Mouse (Mus musculus): ENCODE results near the gene Capza1. TPM values are rescaled to one million over a fixed set of nuclear protein-coding genes. Genes with fewer than 3 reads are reported as not detected.
A peak's percentile ranks its signal among the peaks of the same experiment; 100 is the strongest.

Capza1 gene
- polyA plus RNA-seq, 1 experiment from 2014 or later, result 183 TPM

DNA sequence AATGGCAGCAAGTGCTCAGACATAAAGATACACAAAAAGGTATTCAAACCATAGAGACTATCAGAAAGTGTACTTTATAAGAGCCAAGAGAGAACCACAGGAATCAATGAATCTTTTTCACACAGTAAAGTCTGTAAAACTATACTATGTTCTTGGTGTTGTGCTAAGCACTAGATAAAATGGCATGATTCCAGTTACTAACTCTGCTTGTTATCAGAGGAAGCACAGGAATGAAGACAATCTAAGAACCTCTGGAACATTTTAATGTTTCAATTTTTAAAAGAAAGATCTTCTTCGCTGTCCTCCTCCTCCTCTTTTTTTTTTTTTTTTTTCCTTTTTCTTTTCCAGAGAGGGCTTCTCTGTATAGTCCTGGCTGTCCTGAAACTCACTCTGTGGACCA is 5.7 kb downstream of the Capza1 start:
- no peak for ATAC-seq (ENCODE audit: insufficient number of reproducible peaks, low FRiP score, low TSS enrichment, low read depth)
- Histone ChIP-seq H3K4me1 (peaks cover 8% of the 10 kb centered on the region), H3K4me3 (replicated peaks) (no peak overlapping the region), H3K27ac (replicated peaks) (no peak overlapping the region), H3K4me2 (replicated peaks) (no peak overlapping the region), H3K36me3 (peaks cover 16% of the 10 kb centered on the region), H3K9ac (no peak overlapping the region), H3K9me3 (replicated peaks) (no peaks in the 10 kb centered on the region), H3K27me3 (no peaks in the 10 kb centered on the region)
- 91% methylated on average over 1 of the region's 1 CpGs for WGBS

DNA sequence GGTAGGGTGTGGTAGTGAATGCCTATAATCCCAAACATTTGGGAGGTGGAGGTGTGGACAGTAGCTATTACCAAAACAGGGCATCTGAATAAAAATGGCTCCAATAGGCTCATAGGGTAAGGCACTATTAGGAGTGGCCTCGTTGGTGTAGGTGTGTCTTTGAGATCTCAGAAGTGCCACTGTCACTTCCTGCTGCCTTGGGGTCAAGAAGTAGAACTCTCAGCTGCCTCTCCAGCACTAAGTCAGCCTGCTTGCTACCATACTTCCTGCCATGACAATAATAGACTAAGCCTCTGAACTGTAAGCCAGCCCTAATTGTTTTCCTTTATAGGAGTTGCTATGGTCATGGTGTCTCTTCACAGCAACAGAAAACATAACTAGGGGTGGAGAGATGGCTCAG is 8.2 kb downstream of the Capza1 start:
- no peak for ATAC-seq (ENCODE audit: insufficient number of reproducible peaks, low FRiP score, low TSS enrichment, low read depth)
- Histone ChIP-seq H3K9ac (no peak overlapping the region), H3K36me3 (peaks cover 16% of the 10 kb centered on the region), H3K4me2 (replicated peaks) (no peak overlapping the region), H3K4me3 (replicated peaks) (no peak overlapping the region), H3K9me3 (replicated peaks) (no peaks in the 10 kb centered on the region), H3K27me3 (no peaks in the 10 kb centered on the region), H3K4me1 (no peaks in the 10 kb centered on the region), H3K27ac (replicated peaks) (no peak overlapping the region)
- 67% methylated on average over 1 of the region's 1 CpGs for WGBS

DNA sequence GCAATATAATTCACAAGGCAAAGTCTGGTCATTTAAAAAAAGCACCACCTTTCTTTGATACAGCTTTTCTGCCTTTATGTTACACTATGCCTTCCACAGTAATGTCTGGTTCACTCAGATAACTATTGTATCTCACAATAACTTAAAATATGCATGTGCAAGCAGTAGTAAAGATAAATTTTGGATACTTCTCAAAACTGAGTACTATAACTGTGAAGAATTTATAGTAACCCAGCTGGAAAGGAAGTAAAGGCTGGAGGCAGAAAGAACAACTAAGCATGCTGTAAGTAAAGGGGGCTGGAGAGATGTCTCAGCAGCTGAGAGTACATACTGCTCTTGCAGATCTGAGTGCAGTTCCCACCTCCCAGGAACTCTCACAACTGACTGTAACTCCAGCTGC is 9.4 kb downstream of the Capza1 start:
- Histone ChIP-seq H3K9ac (no peak overlapping the region), H3K4me1 (no peaks in the 10 kb centered on the region), H3K27me3 (no peaks in the 10 kb centered on the region), H3K27ac (replicated peaks) (no peak overlapping the region), H3K9me3 (replicated peaks) (no peaks in the 10 kb centered on the region), H3K4me2 (replicated peaks) (no peak overlapping the region), H3K4me3 (replicated peaks) (no peak overlapping the region), H3K36me3 (peaks cover 16% of the 10 kb centered on the region)
- no peak for ATAC-seq (ENCODE audit: insufficient number of reproducible peaks, low FRiP score, low TSS enrichment, low read depth)

DNA sequence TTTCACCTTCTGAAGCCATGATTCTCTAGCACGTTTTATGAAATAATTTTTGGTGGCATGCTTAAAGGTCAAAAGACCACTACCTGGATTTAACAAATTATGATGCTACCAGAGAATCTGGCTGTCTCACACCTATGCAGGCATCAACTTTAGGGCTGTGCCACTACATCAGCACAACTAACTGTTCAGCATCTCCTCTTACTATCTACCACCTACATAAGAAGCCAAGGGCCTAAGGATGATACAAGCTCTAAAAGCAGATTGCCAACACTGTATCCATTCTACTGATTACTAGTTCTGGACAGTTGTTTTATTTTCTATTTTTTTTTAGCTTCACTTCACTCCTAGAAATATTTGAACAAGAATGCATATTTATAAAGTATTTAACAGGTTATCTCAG is 9.8 kb downstream of the Capza1 start:
- no peak for ATAC-seq (ENCODE audit: insufficient number of reproducible peaks, low FRiP score, low TSS enrichment, low read depth)
- no peak overlapping the region for H3K4me2 ChIP-seq (replicated peaks)
- H3K9me3 ChIP-seq (replicated peaks), result no peaks in the 10 kb centered on the region
- no peak overlapping the region for H3K27ac ChIP-seq (replicated peaks)
- 79% methylated on average over 1 of the region's 1 CpGs for WGBS
- H3K36me3 ChIP-seq, result peaks cover 16% of the 10 kb centered on the region
- no peak overlapping the region for H3K4me3 ChIP-seq (replicated peaks)
- no peaks in the 10 kb centered on the region for H3K4me1 ChIP-seq
- no peak overlapping the region for H3K9ac ChIP-seq
- H3K27me3 ChIP-seq, result no peaks in the 10 kb centered on the region

DNA sequence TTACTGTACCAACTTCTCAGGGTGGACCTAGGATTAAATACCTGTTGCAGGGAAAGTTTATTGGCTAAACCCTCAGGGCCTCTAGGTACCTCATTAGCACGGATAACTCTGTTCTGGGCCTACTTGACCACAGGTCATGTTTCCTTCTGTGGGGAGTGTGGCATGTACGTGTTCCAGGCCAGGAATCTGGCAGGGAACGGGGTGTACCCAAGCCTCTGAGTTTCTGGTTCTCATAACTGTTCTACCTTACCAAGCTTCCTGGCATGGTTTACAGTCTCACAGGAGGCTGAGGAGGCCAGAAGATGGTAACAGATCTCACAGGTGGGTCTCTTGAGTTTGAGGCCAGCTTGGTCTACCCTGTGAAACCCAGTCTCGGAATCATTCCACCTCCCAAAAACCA is 17.7 kb downstream of the Capza1 start:
- Histone ChIP-seq H3K4me1 (no peaks in the 10 kb centered on the region), H3K9ac (no peak overlapping the region), H3K27me3 (no peaks in the 10 kb centered on the region), H3K36me3 (peaks cover 41% of the 10 kb centered on the region), H3K4me2 (replicated peaks) (no peak overlapping the region), H3K4me3 (replicated peaks) (no peak overlapping the region), H3K9me3 (replicated peaks) (no peaks in the 10 kb centered on the region), H3K27ac (replicated peaks) (no peak overlapping the region)
- WGBS, result 85% methylated on average over 4 of the region's 4 CpGs
- no peak for ATAC-seq (ENCODE audit: insufficient number of reproducible peaks, low FRiP score, low TSS enrichment, low read depth)

DNA sequence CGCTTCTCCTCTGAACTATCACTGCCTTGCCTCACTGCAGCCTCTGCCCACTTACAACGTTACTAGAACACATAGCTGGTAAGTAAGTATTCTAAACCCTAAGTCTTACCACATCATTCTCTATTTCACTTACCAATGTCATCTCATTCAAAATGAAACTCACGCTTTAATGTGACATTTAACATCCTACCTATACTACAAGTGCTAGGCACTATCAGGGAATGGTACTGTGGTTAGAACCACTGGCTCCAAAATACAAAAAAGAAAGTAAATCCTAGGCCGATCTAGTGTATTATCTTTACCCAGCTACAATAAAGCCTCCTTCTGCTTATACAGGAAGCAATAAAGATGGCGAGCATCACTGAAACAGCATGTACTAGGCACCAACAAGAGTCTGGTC is 23.3 kb downstream of the Capza1 start:
- Histone ChIP-seq H3K9ac (no peak overlapping the region), H3K4me2 (replicated peaks) (no peak overlapping the region), H3K27me3 (no peaks in the 10 kb centered on the region), H3K9me3 (replicated peaks) (no peaks in the 10 kb centered on the region), H3K4me3 (replicated peaks) (no peak overlapping the region), H3K36me3 (peaks cover 58% of the 10 kb centered on the region), H3K4me1 (no peaks in the 10 kb centered on the region), H3K27ac (replicated peaks) (no peak overlapping the region)
- 96% methylated on average over 5 of the region's 5 CpGs for WGBS
- ATAC-seq (ENCODE audit: insufficient number of reproducible peaks, low FRiP score, low TSS enrichment, low read depth), result no peak

GRCm38 (mm10) chr3:104835797-104836196 is 28.5 kb downstream of the Capza1 start:
- no peak for ATAC-seq (ENCODE audit: insufficient number of reproducible peaks, low FRiP score, low TSS enrichment, low read depth)
- H3K27me3 ChIP-seq, result no peaks in the 10 kb centered on the region
- no peaks in the 10 kb centered on the region for H3K9me3 ChIP-seq (replicated peaks)
- no peaks in the 10 kb centered on the region for H3K4me1 ChIP-seq
- WGBS, result 94% methylated on average over 3 of the region's 3 CpGs
- no peak overlapping the region for H3K27ac ChIP-seq (replicated peaks)
- no peak overlapping the region for H3K9ac ChIP-seq
- H3K4me2 ChIP-seq (replicated peaks), result no peak overlapping the region
- H3K36me3 ChIP-seq, result peaks cover 51% of the 10 kb centered on the region
- H3K4me3 ChIP-seq (replicated peaks), result no peak overlapping the region

GRCm38 (mm10) chr3:104822413-104822812 is 41.9 kb downstream of the Capza1 start:
- 78% methylated on average over 3 of the region's 3 CpGs for WGBS
- ATAC-seq (ENCODE audit: insufficient number of reproducible peaks, low FRiP score, low TSS enrichment, low read depth), result no peak
- H3K4me2 ChIP-seq (replicated peaks), result no peak overlapping the region
- H3K36me3 ChIP-seq, result peaks cover 31% of the 10 kb centered on the region
- H3K4me3 ChIP-seq (replicated peaks), result no peak overlapping the region
- no peaks in the 10 kb centered on the region for H3K9me3 ChIP-seq (replicated peaks)
- peaks cover 11% of the 10 kb centered on the region for H3K4me1 ChIP-seq
- H3K9ac ChIP-seq, result no peak overlapping the region
- no peak overlapping the region for H3K27ac ChIP-seq (replicated peaks)
- no peaks in the 10 kb centered on the region for H3K27me3 ChIP-seq

DNA sequence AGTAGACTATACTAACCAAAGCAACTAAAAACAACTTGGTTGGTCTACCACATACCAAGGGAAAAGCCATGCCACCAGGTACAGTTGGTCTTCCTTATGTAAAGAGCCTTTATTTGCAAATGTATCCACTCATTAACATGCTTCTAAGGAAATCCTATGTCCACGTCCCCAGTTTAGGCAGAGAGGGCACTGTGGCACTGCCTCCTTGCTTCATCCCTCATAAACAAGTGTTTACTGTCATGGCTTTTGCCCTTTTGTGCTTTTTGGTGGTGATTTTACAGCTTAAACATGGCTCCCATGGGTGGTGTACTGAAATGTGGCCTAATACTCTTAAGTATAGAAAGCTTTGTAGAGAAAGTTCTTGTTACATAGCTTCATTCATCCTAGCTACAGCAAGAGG is 43.9 kb downstream of the Capza1 start:
- H3K4me3 ChIP-seq (replicated peaks), result no peak overlapping the region
- H3K4me1 ChIP-seq, result peaks cover 21% of the 10 kb centered on the region
- WGBS, result 52% methylated on average over 1 of the region's 1 CpGs
- H3K9me3 ChIP-seq (replicated peaks), result no peaks in the 10 kb centered on the region
- H3K36me3 ChIP-seq, result peaks cover 17% of the 10 kb centered on the region
- H3K27ac ChIP-seq (replicated peaks), result no peak overlapping the region
- no peak for ATAC-seq (ENCODE audit: insufficient number of reproducible peaks, low FRiP score, low TSS enrichment, low read depth)
- no peak overlapping the region for H3K4me2 ChIP-seq (replicated peaks)
- no peak overlapping the region for H3K9ac ChIP-seq
- no peaks in the 10 kb centered on the region for H3K27me3 ChIP-seq

DNA sequence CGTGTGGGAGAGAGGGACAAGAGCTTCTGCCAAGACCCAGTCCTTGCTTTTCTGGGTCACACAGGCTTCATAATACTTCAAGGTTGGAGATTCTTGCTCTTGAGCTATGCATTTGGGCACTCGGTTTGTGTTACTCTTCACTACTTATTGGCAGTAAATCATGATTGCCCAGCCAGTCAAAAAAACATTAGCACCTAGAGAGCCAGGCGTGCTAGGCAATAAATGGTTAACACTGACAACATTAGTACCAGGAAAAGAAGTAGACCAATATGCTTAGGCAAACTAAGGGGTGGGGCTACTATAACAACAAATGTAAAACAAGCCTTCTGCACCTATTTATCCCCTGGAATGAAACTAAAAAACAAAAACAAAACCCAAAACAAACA is 45.6 kb downstream of the Capza1 start:
- Histone ChIP-seq H3K36me3 (peaks cover 13% of the 10 kb centered on the region), H3K4me2 (replicated peaks) (peak overlapping the region; percentile 75), H3K4me1 (peaks cover 21% of the 10 kb centered on the region), H3K27me3 (no peaks in the 10 kb centered on the region), H3K27ac (replicated peaks) (peak overlapping the region; percentile 97), H3K4me3 (replicated peaks) (peak overlapping the region; percentile 94), H3K9ac (no peak overlapping the region), H3K9me3 (replicated peaks) (no peaks in the 10 kb centered on the region)
- ATAC-seq (ENCODE audit: insufficient number of reproducible peaks, low FRiP score, low TSS enrichment, low read depth), result no peak
- 7% methylated on average over 3 of the region's 3 CpGs for WGBS

DNA sequence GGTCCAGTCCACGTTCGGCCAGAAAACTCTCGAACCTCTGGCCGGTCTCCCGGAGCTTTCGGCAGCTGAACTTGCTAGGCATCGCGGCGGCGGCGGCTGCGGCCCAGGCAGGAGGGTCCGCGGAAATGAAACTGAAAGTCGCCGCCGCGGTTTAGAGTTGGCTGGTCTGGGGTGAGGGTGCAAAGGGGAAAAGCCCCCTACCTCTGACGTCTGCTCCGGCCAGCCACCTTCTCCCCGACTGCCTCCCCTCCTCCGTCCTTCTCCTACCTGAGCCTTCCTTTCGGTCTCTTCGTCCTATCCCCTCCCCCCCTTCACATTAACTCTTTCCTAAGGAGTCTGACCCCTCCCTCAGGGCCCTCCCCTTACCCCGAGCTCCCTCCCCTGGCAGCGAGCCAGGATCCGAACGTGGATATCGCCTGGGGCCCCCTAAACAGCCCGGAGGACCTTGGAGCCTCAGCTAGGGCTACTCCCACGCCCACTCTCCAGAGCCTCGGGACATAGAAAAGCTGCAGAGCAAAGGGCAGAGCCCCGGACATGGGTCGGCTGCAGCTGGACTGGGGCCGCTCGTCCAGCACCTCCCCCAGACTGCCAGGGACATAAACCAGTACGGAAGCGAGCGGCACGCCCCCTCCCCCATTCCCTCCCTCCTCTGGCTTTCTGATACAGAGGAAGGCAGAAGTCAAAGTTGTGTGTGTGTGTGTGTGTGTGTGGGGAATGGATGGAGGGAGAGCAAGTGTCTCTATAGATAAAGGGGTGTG is 46.1 kb downstream of the Capza1 start, which contains the start of gene Mov10:
Mov10 (minus strand) TSS at position 573 of the 758 bp plus-strand sequence.
- peak within 1 kb of the TSS; percentile 96 for H3K9ac ChIP-seq
- H3K9me3 ChIP-seq (replicated peaks), result no peaks in the 10 kb centered on the region

DNA sequence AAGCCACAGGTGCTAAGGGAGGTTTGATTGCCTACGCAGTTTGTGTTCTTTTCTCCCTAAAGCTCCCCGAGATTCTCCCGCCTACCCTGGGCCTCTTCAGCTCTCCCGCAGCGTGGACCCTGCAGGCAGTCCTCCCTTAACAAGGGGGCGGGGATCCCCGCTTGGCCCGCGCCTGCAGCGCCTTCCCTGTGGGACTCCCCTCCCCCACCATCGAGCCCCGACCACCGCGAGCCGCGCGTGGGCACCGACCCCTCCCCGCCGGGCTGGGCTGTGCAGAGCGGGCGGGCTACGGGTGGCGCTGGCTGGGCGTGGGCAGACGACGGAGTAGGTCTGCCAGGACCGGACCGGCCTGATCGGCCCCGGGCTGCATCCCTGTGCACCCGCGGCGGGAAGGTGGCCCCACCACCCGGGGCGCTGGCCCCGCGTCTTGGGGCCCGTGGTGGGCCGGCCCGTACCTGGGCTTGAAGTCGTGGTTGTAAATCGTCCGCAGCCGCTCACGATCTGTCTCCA is 46.8 kb downstream of the Capza1 start:
- ATAC-seq (ENCODE audit: insufficient number of reproducible peaks, low FRiP score, low TSS enrichment, low read depth), result peak; percentile 86
- H3K9ac ChIP-seq, result peak overlapping the region; percentile 96
- H3K9me3 ChIP-seq (replicated peaks), result no peaks in the 10 kb centered on the region
- peak overlapping the region; percentile 94 for H3K4me3 ChIP-seq (replicated peaks)
- H3K36me3 ChIP-seq, result peaks cover 13% of the 10 kb centered on the region
- peak overlapping the region; percentile 75 for H3K4me2 ChIP-seq (replicated peaks)
- 0% methylated on average over 38 of the region's 46 CpGs for WGBS
- H3K27me3 ChIP-seq, result no peaks in the 10 kb centered on the region
- H3K27ac ChIP-seq (replicated peaks), result peak overlapping the region; percentile 97
- peaks cover 21% of the 10 kb centered on the region for H3K4me1 ChIP-seq

More for the DNA sequence above, 46.1 kb downstream of the Capza1 start, which contains the start of gene Mov10:
- Histone ChIP-seq H3K27me3 (no peaks in the 10 kb centered on the region), H3K4me1 (peaks cover 21% of the 10 kb centered on the region), H3K4me3 (replicated peaks) (peak within 1 kb of the TSS; percentile 94), H3K4me2 (replicated peaks) (peak within 1 kb of the TSS; percentile 75), H3K27ac (replicated peaks) (peak within 1 kb of the TSS; percentile 97), H3K36me3 (peaks cover 13% of the 10 kb centered on the region)
- peak; percentile 81 for ATAC-seq (ENCODE audit: insufficient number of reproducible peaks, low FRiP score, low TSS enrichment, low read depth)
- WGBS, result under 1% methylated on average over 40 of the region's 40 CpGs

Measured in embryonic facial prominence, embryonic 15.5 days (tissue).